Mouse (Mus musculus) megakaryocyte, embryonic 14.5 days (primary cell): ENCODE measurements at regions not wholly inside any gene's neighbourhood (a gene's known extent, or its start where the extent isn't known, plus 50 kb on each side); places are given as distances from the start of the nearest gene placed in this dataset.

ENCODE experiments used
- FLI1 ChIP-seq: IDR thresholded peaks from 2 replicates; pipeline ENCODE4 v1.6.1; 2012; ENCODE audit warnings: low read length, inconsistent platforms, mixed read lengths
- GATA1 ChIP-seq: IDR thresholded peaks from 3 replicates; pipeline ENCODE4 v1.6.1; 2012; ENCODE audit warnings: mixed read lengths, low read length, inconsistent platforms, borderline replicate concordance

DNA sequence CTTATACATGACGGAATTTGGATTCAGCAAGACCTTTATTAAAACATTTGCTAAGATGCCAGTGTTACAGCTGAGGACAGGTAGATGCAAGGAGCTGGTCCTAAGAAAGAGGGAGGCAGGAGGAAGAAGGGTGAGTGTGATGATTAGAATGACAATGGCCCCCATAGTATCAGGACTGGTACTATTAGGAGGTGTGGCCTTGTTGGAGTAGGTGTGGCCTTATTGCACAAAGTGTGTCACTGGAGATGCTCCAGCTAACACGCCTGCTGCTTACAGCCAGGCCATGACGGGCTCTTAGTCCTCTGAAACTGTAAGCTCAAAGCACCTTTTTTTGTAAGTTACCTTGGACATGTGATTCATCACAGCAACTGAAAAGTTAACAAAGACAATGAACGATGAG, 82.0 kb downstream of the Rassf10 start:
- TF ChIP-seq GATA1 (no peak), FLI1 (no peak)
